Mouse (Mus musculus) G1E (cell line): ENCODE results near the gene Tamm41. TPM values are rescaled to one million over a fixed set of nuclear protein-coding genes. Genes with fewer than 3 reads are reported as not detected.

Source experiments
- ATAC-seq: 2 replicates; pipeline ENCODE4 v1.8.0; 2016; ENCODE audit warnings: mild to moderate bottlenecking; ENCODE audit not compliant: insufficient number of reproducible peaks, poor library complexity, low FRiP score, severe bottlenecking; ENCODE audit errors: extremely low read depth
- DNase-seq: peaks from one replicate; pipeline ENCODE4 v3.0.0; 2012; ENCODE audit warnings: low spot score
- H3K27me3 ChIP-seq: 2 replicates; pipeline ENCODE4 v1.6.1; 2012; ENCODE audit warnings: mild to moderate bottlenecking, low read length, inconsistent platforms; ENCODE audit not compliant: insufficient read depth
- H3K36me3 ChIP-seq: replicated peaks from 2 replicates; pipeline ENCODE3; 2012; ENCODE audit warnings: mild to moderate bottlenecking, inconsistent platforms
- H3K4me1 ChIP-seq: 2 replicates; pipeline ENCODE4 v1.6.1; 2012; ENCODE audit warnings: low read depth, low read length, inconsistent platforms, mixed read lengths; ENCODE audit not compliant: insufficient read depth
- H3K4me3 ChIP-seq: 2 replicates; pipeline ENCODE4 v1.5.1; 2012; ENCODE audit warnings: low read depth, mild to moderate bottlenecking, inconsistent platforms, low read length, moderate library complexity, mixed read lengths
- H3K9me3 ChIP-seq: replicated peaks from 2 replicates; pipeline ENCODE4 v1.6.1; 2012; ENCODE audit warnings: inconsistent platforms
- CTCF ChIP-seq: IDR thresholded peaks from 2 replicates; pipeline ENCODE4 v1.5.1; 2012; ENCODE audit warnings: low read depth, low read length, inconsistent platforms, mixed read lengths
- GATA1 ChIP-seq: IDR thresholded peaks from 2 replicates; pipeline ENCODE4 v1.6.1; 2012; ENCODE audit warnings: borderline replicate concordance, low read length, inconsistent platforms, mixed read lengths
- GATA2 ChIP-seq: IDR thresholded peaks from 2 replicates; pipeline ENCODE4 v1.6.1; 2012; ENCODE audit warnings: low read depth, low read length, inconsistent platforms, borderline replicate concordance
- POLR2AphosphoS5 ChIP-seq: IDR thresholded peaks from 2 replicates; pipeline ENCODE4 v1.6.1; 2012; ENCODE audit warnings: low read depth, low read length, inconsistent platforms; ENCODE audit not compliant: insufficient replicate concordance
- TAL1 ChIP-seq: conservative IDR thresholded peaks from 2 replicates; pipeline ENCODE4 v1.6.1; 2012; ENCODE audit warnings: low read depth, low read length, inconsistent platforms, mixed read lengths
- polyA plus RNA-seq: library from polyadenylated mRNA; stranded (reverse); fragments of >175 nt; gene quantifications from 2 replicates; pipeline ENCODE4 v1.2.3, GENCODE M21; 2012
- total RNA-seq, 2 experiments: library from RNA; stranded (forward) in 1 of 2; stranded (reverse) in 1 of 2; fragments of 200-1000 nt in 1 of 2; fragments of >200 nt in 1 of 2; fragmentation: Nextera tagmentation in 1 of 2; gene quantifications; 2 replicates each; pipeline ENCODE4 v1.2.3; 2014 to 2017

Tamm41 gene
- total and polyA plus RNA-seq, 3 experiments = 20.9 to 47.4 (median 26.4) TPM

DNA sequence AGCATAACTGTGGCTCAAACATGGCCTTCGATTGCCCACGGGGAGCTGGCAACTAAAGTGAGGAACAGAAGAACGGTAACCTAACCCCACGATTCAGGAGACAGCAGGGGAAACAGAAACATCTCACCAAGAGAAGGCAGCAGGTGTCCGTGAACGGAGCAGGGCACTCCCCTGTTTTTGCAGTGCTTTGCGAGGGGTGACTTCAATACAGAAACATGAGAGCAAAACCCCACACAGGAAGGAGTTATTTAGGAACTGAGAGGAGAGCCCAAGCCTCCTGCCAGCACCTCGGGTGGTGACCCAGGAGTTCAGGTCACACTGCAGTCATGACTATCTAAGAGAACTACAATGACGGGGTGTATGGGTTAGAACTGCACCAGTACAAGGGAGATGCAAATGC is 27.4 kb downstream of the Tamm41 start:
- no peak for ATAC-seq
- no peak for DNase-seq
- no peaks in the 10 kb centered on the region for H3K9me3 ChIP-seq
- no peak overlapping the region for H3K4me3 ChIP-seq
- TF ChIP-seq GATA2 (no peak), CTCF (no peak), POLR2AphosphoS5 (no peak), TAL1 (no peak), GATA1 (no peak)
- no peaks in the 10 kb centered on the region for H3K4me1 ChIP-seq
- H3K27me3 ChIP-seq = no peaks in the 10 kb centered on the region
- peaks cover 93% of the 10 kb centered on the region for H3K36me3 ChIP-seq

DNA sequence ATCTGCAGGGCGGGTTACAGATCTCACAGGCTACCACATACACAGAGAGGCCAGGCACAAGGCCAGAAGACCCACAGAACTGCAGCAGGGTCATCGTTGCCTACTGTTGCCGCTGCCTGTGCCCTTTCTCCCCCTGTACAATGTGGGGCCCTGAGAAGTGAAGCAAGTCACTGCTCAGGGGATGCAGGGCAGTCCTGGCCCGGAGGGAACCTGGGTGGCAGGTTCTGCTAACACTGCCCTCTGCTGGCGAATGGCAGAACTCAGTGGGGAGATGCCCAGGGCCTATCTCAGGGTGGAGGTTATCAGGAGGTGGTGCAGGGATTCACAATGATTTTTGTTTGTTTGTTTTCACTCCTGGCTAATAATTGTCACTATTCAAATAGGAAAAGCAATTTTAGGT is 29.9 kb downstream of the Tamm41 start:
- Histone ChIP-seq H3K4me3 (no peak overlapping the region), H3K36me3 (peaks cover 90% of the 10 kb centered on the region), H3K27me3 (no peaks in the 10 kb centered on the region), H3K4me1 (no peaks in the 10 kb centered on the region), H3K9me3 (no peaks in the 10 kb centered on the region)
- ATAC-seq = peak; percentile 41; the same call in 1 of the 2 replicates
- TF ChIP-seq POLR2AphosphoS5 (no peak), CTCF (peak; percentile 89)
- peak; percentile 59 for DNase-seq

GRCm38 (mm10) chr6:115006948-115007347 is 30.7 kb downstream of the Tamm41 start:
- Histone ChIP-seq H3K36me3 (peaks cover 88% of the 10 kb centered on the region), H3K27me3 (no peaks in the 10 kb centered on the region), H3K4me3 (no peak overlapping the region), H3K9me3 (no peaks in the 10 kb centered on the region), H3K4me1 (no peaks in the 10 kb centered on the region)
- ATAC-seq (no peak; the same call in 1 of the 2 replicates), DNase-seq (no peak)
- TF ChIP-seq TAL1 (no peak), POLR2AphosphoS5 (no peak), CTCF (no peak), GATA2 (no peak), GATA1 (no peak)

- peaks cover 84% of the 10 kb centered on the region for H3K36me3 ChIP-seq
- no peaks in the 10 kb centered on the region for H3K27me3 ChIP-seq
- no peak for TF ChIP-seq TAL1
- TF ChIP-seq CTCF = no peak
- TF ChIP-seq GATA2 = no peak
- H3K9me3 ChIP-seq = no peaks in the 10 kb centered on the region
- ATAC-seq (no peak), DNase-seq (no peak)
- no peaks in the 10 kb centered on the region for H3K4me1 ChIP-seq
- no peak overlapping the region for H3K4me3 ChIP-seq
Observed at GRCm38 (mm10) chr6:115006065-115006464, 31.6 kb downstream of the Tamm41 start.

GRCm38 (mm10) chr6:115005351-115005890 is 32.3 kb downstream of the Tamm41 start:
- Histone ChIP-seq H3K36me3 (peaks cover 81% of the 10 kb centered on the region), H3K4me1 (no peaks in the 10 kb centered on the region), H3K4me3 (no peak overlapping the region), H3K27me3 (no peaks in the 10 kb centered on the region), H3K9me3 (no peaks in the 10 kb centered on the region)
- TF ChIP-seq GATA1 = no peak
- no peak for TF ChIP-seq GATA2
- TF ChIP-seq POLR2AphosphoS5 = no peak
- no peak for TF ChIP-seq CTCF
- TF ChIP-seq TAL1 = no peak
- ATAC-seq (no peak), DNase-seq (no peak)

DNA sequence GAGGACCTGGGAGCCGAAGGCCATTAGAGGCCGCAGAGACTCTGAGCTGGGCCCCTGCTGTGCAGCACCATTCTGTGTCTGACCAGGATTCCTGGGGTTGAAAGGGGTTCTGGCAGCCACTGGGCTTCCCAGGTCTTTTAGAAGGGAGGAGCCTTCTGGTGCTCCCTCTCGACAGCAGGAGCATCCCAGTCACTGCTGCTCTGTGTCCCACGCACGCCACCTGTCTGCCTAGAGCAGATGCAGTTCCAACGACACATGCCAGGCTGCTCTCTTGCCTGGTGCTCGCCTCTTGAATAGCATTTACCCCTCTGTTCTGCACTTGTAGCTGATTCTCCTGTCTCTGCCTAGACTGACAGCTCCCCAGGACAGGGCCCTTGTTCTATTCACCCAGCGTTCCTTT is 33.0 kb downstream of the Tamm41 start:
- Histone ChIP-seq H3K4me3 (no peak overlapping the region), H3K36me3 (peaks cover 81% of the 10 kb centered on the region), H3K9me3 (no peaks in the 10 kb centered on the region), H3K27me3 (no peaks in the 10 kb centered on the region), H3K4me1 (no peaks in the 10 kb centered on the region)
- ATAC-seq = no peak
- DNase-seq = no peak
- no peak for TF ChIP-seq GATA2
- no peak for TF ChIP-seq GATA1
- no peak for TF ChIP-seq POLR2AphosphoS5
- no peak for TF ChIP-seq CTCF
- no peak for TF ChIP-seq TAL1
